Mouse (Mus musculus) kidney, adult 9 months (tissue): ENCODE measurements around the gene Cngb1.

Experiments
- DNase-seq: peaks from one replicate; pipeline ENCODE4 v3.0.0; 2022

The Cngb1 gene

GRCm38 (mm10) chr8:95306431-95306830 lies at the start of gene Cngb1:
Cngb1 (minus strand) TSS chr8:95306585.
- no peak for DNase-seq

GRCm38 (mm10) chr8:95354606-95355005 lies 48.2 kb upstream of the Cngb1 start:
- DNase-seq: no peak

- peak; percentile 25 for DNase-seq
Observed at GRCm38 (mm10) chr8:95352871-95353866, 46.8 kb upstream of the Cngb1 start.

DNA sequence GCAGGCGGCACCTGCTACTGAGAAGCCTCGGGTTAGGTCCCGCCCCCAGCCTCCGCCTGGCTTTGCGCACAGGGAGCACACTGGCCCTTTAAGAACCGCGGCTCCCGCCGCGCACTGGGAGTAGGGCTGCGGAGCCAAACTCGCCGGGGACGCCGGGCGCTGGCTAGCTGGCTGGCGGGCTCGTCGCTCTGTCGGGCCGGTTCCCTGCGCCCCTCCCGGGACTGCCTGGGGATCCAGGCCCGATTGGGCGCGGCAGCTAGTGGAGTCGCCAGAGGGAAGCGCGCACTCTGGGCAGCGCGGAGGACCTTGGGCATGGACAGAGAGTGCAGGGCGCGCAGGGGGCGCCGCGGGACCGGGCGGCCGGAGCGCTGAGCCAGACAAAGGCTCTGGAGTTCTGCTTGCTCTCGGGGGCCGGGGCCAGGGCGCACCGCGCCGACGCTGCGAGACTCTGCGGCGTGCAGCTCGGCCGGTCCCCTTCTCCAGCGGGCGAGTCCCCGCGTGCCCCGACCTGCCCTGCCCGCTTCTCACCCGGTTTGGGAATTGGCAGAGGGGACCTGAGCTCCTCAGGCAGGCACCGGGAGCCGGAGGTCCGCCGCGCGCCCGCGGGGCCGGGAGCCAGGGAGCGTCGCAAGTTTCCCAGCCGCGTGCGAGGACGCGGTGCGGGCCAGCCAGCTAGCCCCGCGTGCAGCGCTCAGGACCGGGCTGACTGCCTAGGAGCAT lies 45.9 kb upstream of the Cngb1 start, which contains the start of gene Mmp15:
Gene Mmp15 (plus strand): TSS at position 118 of the 720 bp plus-strand sequence.
- DNase-seq: peak; percentile 54

GRCm38 (mm10) chr8:95351461-95351860 lies 45.1 kb upstream of the Cngb1 start:
- DNase-seq: no peak

- peak; percentile 65 for DNase-seq
Observed at GRCm38 (mm10) chr8:95348811-95349630, 42.6 kb upstream of the Cngb1 start.

DNA sequence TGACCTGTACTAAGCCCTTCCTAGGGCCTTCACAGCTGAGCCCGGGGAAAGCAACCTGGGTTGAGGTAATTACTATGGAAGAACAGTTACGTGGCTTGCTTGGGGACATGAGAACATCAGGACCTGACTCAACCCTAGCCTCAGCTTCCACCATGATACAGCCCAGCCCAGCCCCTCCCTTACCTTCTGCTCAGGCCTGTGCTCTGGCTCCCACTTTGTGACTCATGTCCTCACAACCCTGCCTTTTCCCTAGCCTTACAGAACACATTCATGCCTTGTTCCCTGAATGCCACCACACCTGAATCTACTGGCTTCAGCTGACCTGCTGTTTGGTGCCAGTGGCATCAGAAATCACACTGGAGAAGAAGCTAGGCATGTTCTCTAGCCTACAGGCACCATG lies 42.0 kb upstream of the Cngb1 start:
- DNase-seq: no peak

- DNase-seq: peak; percentile 74
Observed at GRCm38 (mm10) chr8:95346643-95347545, 40.5 kb upstream of the Cngb1 start.

GRCm38 (mm10) chr8:95344668-95345067 lies 38.3 kb upstream of the Cngb1 start:
- DNase-seq: no peak

- DNase-seq: peak; percentile 43
Observed at GRCm38 (mm10) chr8:95341721-95342120, 35.3 kb upstream of the Cngb1 start.

- DNase-seq: no peak
Observed at GRCm38 (mm10) chr8:95336363-95336762, 30.0 kb upstream of the Cngb1 start.

- DNase-seq: no peak
Observed at GRCm38 (mm10) chr8:95335706-95336105, 29.3 kb upstream of the Cngb1 start.

GRCm38 (mm10) chr8:95332437-95333199 lies 26.2 kb upstream of the Cngb1 start:
- peak; percentile 52 for DNase-seq

GRCm38 (mm10) chr8:95331720-95332436 lies 25.5 kb upstream of the Cngb1 start, which contains the start of the genes Zfp319 and Usb1:
Zfp319 (minus strand) TSS chr8:95331950.
Usb1 (plus strand) TSS chr8:95332284.
- DNase-seq: peak; percentile 95

- DNase-seq: no peak
Observed at GRCm38 (mm10) chr8:95331156-95331719, 24.9 kb upstream of the Cngb1 start.

DNA sequence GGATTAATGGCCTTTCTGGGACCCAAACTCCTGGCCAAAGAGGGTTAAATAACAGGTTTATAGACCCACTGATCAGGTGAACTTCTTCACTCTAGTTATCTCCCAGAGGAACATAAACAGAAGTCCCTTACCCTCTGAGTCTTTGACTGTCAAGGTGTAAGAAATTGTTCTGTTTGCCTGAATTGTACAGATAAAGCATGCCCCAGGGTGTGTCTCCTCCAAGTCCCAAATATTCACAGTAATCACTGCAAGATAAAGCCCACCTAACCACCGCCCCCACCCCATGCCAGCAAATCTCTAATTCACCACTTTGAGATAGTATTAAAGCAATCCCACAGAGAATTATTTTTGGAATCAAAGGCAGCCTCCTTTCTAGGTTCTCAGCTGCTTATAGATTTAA lies 24.0 kb upstream of the Cngb1 start:
- no peak for DNase-seq

- DNase-seq: no peak
Observed at GRCm38 (mm10) chr8:95327866-95328465, 21.6 kb upstream of the Cngb1 start.

- no peak for DNase-seq
Observed at GRCm38 (mm10) chr8:95326822-95327221, 20.4 kb upstream of the Cngb1 start.

GRCm38 (mm10) chr8:95324646-95325045 lies 18.3 kb upstream of the Cngb1 start:
- DNase-seq: no peak
